Mouse (Mus musculus) splenic B cell, adult 2 months (primary cell): ENCODE results near the gene Pgbd1.
"Not testable (repeated sequence)": the region's sequence is repeated elsewhere in the genome, so short reads cannot be mapped to it uniquely, and the experiment has no call there.

ENCODE experiments used
- DNase-seq: peaks from one replicate; pipeline ENCODE4 v3.0.0-alpha.2; 2011; ENCODE audit warnings: low read depth, low spot score
- H3K27me3 ChIP-seq: 2 replicates; pipeline ENCODE4 v1.6.1; 2012; ENCODE audit warnings: mild to moderate bottlenecking, low read length, moderate library complexity, mixed read lengths; ENCODE audit not compliant: control insufficient read depth, poor library complexity, insufficient read depth, severe bottlenecking
- H3K36me3 ChIP-seq: 2 replicates; pipeline ENCODE4 v1.6.1; 2012; ENCODE audit warnings: mild to moderate bottlenecking, low read length, moderate library complexity, mixed read lengths; ENCODE audit not compliant: control insufficient read depth, poor library complexity, insufficient read depth, severe bottlenecking

Gene Pgbd1

DNA sequence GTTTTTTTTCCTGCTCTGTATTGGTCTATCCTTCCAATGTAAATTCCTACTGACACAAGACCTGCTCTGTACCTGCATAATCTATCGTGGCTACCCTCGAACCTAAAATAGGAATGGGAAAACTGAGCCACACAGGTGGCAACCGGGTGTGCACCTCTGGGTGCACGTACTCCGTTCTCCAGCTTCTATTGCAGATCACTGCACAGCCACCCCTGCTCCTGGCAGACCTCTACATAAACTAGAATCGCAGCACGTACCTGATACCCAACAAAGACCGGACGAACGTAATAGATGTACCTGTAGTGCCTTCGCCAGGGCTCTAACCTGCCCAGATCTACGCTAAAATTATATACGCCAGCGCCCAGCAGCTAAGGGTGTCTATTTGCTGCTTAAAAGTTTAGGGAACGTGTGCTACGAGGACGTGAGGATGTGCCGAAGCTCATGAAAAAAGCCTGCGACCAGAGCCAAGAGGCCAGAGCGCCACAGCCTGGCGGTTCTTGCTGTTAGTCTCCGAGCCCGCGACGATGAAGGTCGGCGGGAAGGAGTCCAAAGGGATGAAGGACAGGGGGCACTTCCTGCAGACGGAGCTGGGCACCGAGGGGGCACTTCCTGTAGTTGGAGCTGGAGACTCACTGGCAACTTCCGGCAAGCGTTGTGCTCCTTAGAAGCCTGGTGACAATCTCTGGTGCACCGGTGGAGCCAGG, at the start of gene Pgbd1:
Pgbd1 (minus strand) TSS at position 556 of the 704 bp plus-strand sequence.
- peak; percentile 34 for DNase-seq
- Histone ChIP-seq H3K27me3 (no peaks in the 10 kb centered on the region), H3K36me3 (peaks cover 1% of the 10 kb centered on the region; the same call in 1 of the 2 replicates)

DNA sequence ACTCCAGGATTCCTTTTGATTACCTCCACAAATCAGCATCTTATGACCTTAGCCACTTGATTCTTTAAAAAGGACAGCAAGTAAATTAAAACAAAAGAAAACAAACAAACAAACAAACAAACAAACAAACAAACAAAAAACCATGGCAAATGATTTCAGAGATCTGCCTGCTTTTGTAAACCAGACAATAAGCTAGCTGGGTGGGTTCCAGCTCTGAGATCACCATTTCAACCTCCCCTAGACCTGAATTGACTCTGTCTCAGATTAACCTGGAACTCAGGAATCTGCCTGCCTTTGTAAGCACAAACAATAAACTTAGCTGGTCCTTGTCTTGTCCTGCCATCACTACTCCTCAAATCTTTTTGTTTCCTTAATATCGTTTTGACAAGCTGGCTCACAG, 46.0 kb upstream of the Pgbd1 start:
- no peaks in the 10 kb centered on the region for H3K36me3 ChIP-seq
- DNase-seq: no peak
- H3K27me3 ChIP-seq: no peaks in the 10 kb centered on the region

DNA sequence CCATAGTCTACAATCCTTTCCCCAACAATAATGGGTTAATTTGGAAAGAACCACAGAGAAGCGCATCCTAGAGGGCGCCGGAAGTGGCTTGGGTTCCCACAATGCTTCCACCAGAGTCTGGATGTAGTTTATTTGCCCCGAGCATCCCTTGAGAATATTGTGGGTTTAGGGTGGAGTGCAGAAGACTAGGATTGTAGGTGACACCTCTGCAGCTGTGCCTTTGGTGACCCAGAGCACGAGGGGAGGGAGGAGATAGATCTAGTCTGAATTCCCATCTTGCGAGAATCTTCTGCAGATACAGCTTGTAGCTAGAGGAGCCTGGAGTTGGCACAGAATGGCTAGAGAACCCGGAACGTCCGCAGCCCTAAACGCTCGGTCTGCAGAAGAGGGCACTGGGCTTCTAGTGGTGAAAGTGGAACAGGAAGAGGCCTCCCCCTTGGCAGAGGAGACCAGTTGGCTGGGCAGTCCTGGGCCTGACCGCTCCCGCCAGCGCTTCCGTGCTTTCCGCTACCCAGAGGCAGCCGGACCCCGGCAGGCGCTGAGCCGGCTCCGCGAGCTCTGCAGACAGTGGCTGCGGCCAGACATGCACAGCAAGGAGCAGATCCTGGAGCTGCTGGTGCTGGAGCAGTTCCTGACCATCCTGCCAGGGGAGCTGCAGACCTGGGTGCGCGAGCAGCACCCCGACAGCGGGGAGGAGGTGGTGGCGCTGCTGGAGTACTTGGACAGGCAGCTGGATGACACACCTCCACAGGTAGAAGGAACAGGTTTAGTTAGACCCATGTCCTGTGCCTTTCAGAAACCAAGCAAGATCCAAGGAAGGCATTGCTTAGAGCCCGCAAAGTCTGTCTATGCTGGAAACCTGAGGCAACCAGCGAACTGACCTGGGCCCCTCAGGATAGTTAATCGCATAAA, 38.2 kb upstream of the Pgbd1 start, which contains the start of the genes Zkscan4 and Gm10065:
Zkscan4 (plus strand) TSS at position 149 of the 912 bp plus-strand sequence.
Gm10065 (minus strand) TSS at position 683 of the 912 bp plus-strand sequence.
- not testable (repeated sequence) for DNase-seq, H3K36me3 ChIP-seq, H3K27me3 ChIP-seq

DNA sequence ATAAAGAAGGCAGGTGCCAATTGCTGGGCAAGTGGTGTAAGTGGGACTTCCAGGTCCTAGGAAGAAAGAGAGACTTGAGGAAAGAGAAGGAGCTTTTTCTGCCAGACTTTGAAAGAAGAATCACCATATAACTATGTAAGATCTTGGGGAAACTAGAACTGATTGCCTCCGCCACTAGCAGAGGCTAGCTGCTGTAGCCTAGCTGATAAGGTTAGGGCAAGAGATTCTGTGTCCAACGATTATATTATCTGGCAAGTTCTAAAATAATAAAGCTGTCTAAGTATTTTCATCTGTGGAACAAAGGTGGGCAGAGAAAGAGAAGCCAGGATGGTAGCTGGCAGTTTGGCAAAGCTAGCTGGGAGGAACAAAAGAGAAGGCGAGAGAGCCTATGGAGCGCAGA, 31.6 kb upstream of the Pgbd1 start:
- Histone ChIP-seq H3K36me3 (no peaks in the 10 kb centered on the region), H3K27me3 (no peaks in the 10 kb centered on the region)
- DNase-seq: no peak

DNA sequence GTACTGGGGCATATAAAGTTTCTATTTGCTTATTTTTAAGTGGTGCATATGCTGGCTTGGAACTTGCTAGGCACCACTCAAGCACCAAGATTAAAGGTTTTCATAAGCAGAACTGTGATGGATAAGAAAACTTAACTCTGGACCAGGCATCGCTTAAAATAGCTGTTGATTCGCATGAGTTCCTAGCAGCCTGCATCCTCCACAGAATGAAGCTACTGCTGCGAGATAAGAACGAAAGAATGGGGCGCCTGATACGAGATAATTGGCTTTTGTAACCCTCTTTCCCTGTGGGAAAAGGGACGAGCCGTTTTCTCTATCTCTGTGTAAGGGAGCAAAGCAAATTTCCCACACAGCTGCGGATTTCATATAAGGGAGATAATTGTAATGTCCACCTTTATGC, 28.2 kb upstream of the Pgbd1 start:
- no peaks in the 10 kb centered on the region for H3K27me3 ChIP-seq
- no peaks in the 10 kb centered on the region for H3K36me3 ChIP-seq
- DNase-seq: no peak

DNA sequence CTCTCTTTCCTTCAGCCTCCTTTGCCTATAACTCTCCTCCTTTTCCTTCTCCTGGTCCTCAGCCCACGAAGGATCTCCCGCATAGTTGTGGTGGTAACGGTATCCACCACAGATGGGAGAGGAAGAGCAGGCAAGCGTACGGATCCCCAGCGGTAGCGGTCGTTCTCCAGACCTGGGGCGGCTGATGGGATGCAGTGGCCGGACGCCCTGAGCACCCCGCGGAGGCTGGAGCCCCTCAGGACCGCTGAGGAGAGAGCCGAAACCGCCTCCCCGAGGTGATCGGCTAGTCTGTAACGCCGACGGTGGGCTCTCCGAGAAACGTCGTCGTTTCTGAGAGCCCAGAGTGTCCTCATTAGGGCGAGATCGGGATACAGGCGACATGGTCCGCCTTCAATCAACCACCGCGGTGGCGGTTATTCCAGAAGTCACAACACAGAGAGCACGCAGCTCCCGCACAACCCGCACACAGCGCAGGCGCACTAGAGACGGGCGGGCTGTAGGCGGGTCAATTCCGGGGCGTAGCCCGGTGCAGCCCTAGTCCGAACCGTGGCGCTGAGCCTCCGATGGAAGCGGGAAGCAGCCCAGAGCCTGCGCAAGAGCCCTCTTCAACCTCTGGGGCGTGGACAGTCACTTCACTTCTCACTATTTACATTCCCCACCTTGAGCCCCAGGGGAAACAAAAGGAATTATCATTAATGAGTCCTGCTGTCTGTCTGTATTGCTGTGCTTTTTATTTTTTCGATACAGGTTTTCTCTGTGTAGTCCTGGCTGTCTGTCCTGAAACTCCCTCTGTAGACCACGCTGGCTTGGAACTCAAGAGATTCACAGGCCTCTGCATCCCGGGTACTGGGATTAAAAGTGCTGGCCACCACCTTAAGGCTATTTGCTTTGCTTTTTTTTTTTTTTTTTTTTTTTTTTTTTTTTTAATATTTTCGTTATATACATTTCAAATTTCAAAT, 27.5 kb upstream of the Pgbd1 start, which contains the start of gene Nkapl:
Nkapl (minus strand) TSS at position 449 of the 959 bp plus-strand sequence.
- H3K27me3 ChIP-seq: no peaks in the 10 kb centered on the region
- H3K36me3 ChIP-seq: no peaks in the 10 kb centered on the region
- peak; percentile 82 for DNase-seq

DNA sequence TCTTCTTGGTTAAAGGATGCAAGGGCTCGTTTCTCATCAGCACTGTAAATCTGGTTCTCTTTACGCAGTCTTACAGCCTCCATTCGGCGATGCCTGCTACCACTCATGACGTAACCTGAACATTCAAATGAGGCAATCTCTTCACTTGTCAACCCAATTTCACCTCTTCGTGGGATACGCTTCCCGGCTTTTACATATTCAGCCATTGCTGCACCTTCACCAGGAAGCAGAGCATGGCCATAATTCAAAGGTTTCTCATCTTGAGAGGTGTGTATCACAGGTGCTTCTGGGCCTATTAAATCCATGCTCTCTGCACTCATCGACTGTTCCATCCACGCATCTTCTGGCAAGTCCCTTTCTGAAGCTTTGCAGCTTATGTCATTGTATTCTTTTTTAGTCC, 26.5 kb upstream of the Pgbd1 start:
- H3K36me3 ChIP-seq: no peaks in the 10 kb centered on the region
- H3K27me3 ChIP-seq: no peaks in the 10 kb centered on the region
- no peak for DNase-seq

DNA sequence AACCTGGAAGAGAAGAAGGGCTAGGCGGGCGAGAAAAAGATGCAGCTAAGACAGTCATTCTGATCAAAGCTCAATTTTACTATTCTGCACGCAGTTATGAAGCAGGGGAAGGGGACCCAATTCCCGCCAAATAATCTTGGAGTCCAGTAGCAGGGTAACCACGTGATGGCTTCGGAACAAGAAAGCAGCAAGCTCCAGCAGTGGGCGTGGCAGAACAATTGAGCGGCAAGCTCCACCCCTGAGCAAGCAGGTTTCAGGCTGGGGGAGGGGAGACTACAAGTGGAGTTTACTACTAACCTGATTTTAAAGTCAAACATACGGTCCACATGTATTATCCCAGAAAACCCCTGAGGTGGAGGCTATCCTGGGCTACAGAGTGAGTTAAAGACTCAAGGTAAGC, 21.7 kb upstream of the Pgbd1 start:
- not testable (repeated sequence) for H3K27me3 ChIP-seq, H3K36me3 ChIP-seq

DNA sequence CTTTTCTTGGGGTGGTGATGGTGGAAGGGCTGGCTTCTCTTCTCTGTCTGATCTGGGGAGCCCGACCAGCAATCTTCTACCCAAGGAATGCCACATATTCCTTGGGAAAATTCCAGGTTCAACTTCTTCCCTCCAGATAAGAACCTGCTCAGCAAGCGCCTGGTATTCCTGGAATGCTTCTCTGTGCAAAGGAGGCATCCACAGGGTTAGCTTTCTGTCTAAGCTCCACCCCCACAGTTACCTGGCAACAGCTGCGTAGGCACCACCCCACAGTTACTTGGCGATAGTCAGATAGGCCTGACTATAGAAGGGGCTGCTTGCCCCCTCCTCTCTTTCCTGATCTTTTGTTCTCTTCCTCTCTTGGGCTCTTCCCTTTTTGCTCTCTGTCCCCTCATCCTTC, 15.5 kb upstream of the Pgbd1 start:
- no peak for DNase-seq
- H3K27me3 ChIP-seq: no peaks in the 10 kb centered on the region
- H3K36me3 ChIP-seq: no peaks in the 10 kb centered on the region

More for the DNA sequence above, 21.7 kb upstream of the Pgbd1 start:
- DNase-seq: not testable (repeated sequence)

DNA sequence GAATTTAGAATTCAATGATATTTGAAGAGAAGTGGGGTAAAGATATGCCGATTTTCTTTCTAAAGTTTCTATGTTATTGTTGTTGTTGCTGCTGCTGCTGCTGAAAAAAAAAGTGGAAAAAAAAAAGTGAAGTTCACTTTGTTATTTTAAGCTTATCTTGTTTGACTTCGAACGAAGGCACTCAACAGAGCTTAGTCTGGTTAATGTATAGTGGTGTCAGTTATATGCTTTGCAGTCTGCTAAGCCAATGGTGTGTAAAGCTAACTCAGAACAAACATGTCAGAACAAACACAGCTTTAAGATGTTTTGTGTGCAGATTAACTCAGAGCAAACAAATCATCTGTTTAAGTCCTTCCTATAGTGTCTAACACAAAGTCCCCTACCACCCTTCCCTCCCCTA, 13.3 kb upstream of the Pgbd1 start:
- Histone ChIP-seq H3K36me3 (no peaks in the 10 kb centered on the region), H3K27me3 (no peaks in the 10 kb centered on the region)
- DNase-seq: no peak

DNA sequence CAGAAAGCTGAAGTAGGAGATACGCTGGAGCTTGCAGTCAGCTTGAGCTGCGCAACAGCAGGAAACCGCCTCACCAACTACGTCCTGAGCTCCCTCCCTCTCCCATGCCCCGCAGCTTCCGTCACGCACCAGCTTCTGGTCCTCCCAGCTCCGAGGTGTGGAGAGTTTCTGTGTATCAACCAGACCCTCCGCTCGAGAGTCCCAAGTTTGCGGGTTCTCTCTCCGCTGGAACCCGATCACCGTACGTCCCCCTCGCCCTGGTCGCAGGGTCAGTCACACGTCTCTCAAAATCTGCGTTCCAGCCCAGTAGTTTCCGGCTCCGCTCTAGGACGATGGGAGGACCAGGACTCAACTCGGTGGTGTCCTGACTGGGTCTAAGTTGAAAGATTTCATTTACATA, 12.6 kb upstream of the Pgbd1 start, which contains the start of gene Zscan26:
Zscan26 (minus strand) TSS at position 282 of the 400 bp plus-strand sequence.
- no peaks in the 10 kb centered on the region for H3K27me3 ChIP-seq
- no peaks in the 10 kb centered on the region; the same call in 1 of the 2 replicates for H3K36me3 ChIP-seq
- peak; percentile 87 for DNase-seq

DNA sequence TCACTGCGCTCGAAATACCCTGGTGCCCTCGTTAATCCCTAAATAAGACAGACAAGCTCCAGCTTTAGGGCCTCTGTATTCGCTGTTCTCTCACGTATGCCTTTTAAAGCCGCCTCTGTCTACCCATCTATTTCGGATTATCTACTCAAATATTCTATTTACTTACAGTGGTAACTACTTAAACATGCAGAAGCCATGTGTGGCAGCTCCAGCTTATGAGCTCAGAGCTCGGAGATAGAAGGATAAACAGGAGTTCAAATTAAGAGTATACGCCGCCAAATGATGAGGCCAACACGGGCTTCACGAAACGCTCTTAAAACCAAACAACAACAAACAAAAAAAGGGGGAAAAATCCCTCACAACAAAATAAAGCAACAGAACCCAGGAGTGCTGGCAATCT, 12.2 kb upstream of the Pgbd1 start:
- DNase-seq: peak; percentile 6
- H3K36me3 ChIP-seq: peaks cover 3% of the 10 kb centered on the region; the same call in 1 of the 2 replicates
- H3K27me3 ChIP-seq: no peaks in the 10 kb centered on the region

DNA sequence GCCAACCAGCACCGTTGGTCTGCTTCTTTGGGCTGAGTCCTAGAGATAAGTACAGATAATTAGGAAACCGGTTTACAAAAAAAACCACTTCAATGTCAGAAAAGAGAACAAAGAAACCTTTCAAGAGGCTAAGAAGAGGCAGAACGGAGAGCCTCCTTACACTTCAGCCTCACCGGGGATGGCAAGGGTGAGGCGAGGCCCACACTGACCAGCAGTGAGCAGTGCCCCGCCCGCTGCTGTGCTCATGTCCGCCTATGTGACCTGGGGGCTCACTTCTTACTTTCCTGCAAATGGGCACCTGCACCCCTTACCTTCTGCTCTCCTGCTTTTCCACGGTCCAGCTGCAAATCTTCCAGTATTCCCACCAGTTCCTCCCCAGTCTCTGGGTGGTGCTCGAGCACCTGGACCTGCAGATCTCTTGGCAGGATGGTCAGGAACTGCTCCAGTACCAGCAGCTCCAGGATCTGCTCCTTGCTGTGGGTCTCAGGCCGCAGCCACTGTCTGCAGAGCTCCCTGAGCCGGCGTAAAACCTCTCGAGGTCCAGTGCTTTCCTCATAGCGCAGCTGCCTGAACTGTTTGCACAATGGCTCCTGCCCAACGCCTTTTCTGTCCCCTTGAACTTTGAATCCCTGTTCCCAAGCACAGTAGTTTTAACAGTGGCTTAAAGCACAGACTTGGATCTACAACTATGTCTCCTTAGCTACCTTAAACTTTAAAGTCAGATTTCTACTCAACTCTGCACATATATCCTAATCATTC, 7.2 kb upstream of the Pgbd1 start:
- no peak for DNase-seq
- H3K27me3 ChIP-seq: no peaks in the 10 kb centered on the region

More for the DNA sequence above, 7.2 kb upstream of the Pgbd1 start:
- peaks cover 14% of the 10 kb centered on the region for H3K36me3 ChIP-seq
